Mouse (Mus musculus): Measurements from ENCODE around the gene Rph3a.

DNA sequence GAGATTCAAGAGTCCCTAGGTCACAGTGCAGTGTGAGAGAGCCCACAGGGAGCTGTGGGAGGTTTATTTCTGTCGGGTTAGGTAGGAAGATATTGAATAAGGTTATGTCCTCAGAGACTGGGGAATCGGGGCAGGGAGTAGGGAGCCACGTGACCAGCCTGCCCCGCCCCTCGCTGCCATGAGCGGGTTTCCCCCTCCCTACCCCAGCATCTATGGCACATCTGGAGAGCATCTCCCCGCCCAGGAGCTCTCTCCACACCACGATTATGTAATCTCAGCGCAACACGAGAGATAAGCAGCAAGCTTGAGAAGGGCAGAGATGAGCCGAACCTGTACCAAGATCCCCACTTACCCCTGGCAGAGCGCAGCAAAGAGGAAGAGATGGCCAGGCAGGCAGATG, 6.5 kb upstream of the Rph3a start:
- TF ChIP-seq CTCF (IDR thresholded peaks at IDR 0.05; ENCODE audit: borderline replicate concordance, extremely low read depth, insufficient read depth, insufficient read length) (no peak), POLR2A (IDR thresholded peaks at IDR 0.05; ENCODE audit: borderline replicate concordance, extremely low read depth, insufficient read depth, insufficient read length, poor library complexity, severe bottlenecking) (no peak)

All from brain, embryonic 14.5 days (tissue).